Mouse (Mus musculus) adrenal gland, postnatal 4 days (tissue): Measurements from ENCODE around the gene Hs3st3b1. TPM values are rescaled to one million over a fixed set of nuclear protein-coding genes. Genes with fewer than 3 reads are reported as not detected.

Experiments used
- DNase-seq, 2 experiments: peaks; one replicate each; pipeline ENCODE4 v3.0.0; 2021 to 2022; ENCODE audit warnings: low spot score in 2 of 2, mixed read lengths in 2 of 2
- long read RNA-seq, 2 experiments: library from polyadenylated mRNA; stranded (forward); transcript quantifications; one replicate each; pipeline ENCODE4 v2.0.0; 2021
- total RNA-seq, 2 experiments: library from RNA; stranded (reverse); gene quantifications; 2 replicates each; pipeline ENCODE4 v1.2.3; 2021

Hs3st3b1 gene
- total RNA-seq, result 1 to 10 TPM; 5.0 to 9.1 TPM
- long read RNA-seq, experiment 1, full-length matches to known transcripts, result 2 of 2 reads
- long read RNA-seq, experiment 1, partial matches to known transcripts, result 0 of 2 reads
- long read RNA-seq, experiment 1, other reads (novel, unspliced or antisense), result 0 of 2 reads
- long read RNA-seq, experiment 2, full-length matches to known transcripts, result 1 of 3 reads
- long read RNA-seq, experiment 2, partial matches to known transcripts, result 0 of 3 reads
- long read RNA-seq, experiment 2, other reads (novel, unspliced or antisense), result 2 of 3 reads

GRCm38 (mm10) chr11:63922091-63922621, at the start of gene Hs3st3b1:
Gene Hs3st3b1 (minus strand): TSS chr11:63922290.
- peak; percentile 73 to 83 for DNase-seq

- no peak for DNase-seq
Observed at GRCm38 (mm10) chr11:63971462-63971861, 49.4 kb upstream of the Hs3st3b1 start.

GRCm38 (mm10) chr11:63970818-63971217, 48.7 kb upstream of the Hs3st3b1 start:
- no peak for DNase-seq

GRCm38 (mm10) chr11:63969205-63969910, 47.3 kb upstream of the Hs3st3b1 start:
- no peak for DNase-seq

GRCm38 (mm10) chr11:63968388-63969035, 46.4 kb upstream of the Hs3st3b1 start:
- no peak for DNase-seq

- DNase-seq, result no peak
Observed at GRCm38 (mm10) chr11:63967641-63968387, 45.7 kb upstream of the Hs3st3b1 start.

GRCm38 (mm10) chr11:63965437-63965836, 43.3 kb upstream of the Hs3st3b1 start:
- no peak for DNase-seq

- no peak for DNase-seq
Observed at GRCm38 (mm10) chr11:63957207-63957606, 35.1 kb upstream of the Hs3st3b1 start.

GRCm38 (mm10) chr11:63956748-63957147, 34.7 kb upstream of the Hs3st3b1 start:
- no peak for DNase-seq

- no peak for DNase-seq
Observed at GRCm38 (mm10) chr11:63953887-63954286, 31.8 kb upstream of the Hs3st3b1 start.

GRCm38 (mm10) chr11:63952743-63953191, 30.7 kb upstream of the Hs3st3b1 start:
- no peak for DNase-seq

- DNase-seq, result no peak
Observed at GRCm38 (mm10) chr11:63951831-63952631, 29.9 kb upstream of the Hs3st3b1 start.

- DNase-seq, result no peak
Observed at GRCm38 (mm10) chr11:63948371-63948770, 26.3 kb upstream of the Hs3st3b1 start.

GRCm38 (mm10) chr11:63947024-63947423, 24.9 kb upstream of the Hs3st3b1 start:
- no peak for DNase-seq

GRCm38 (mm10) chr11:63943947-63944346, 21.9 kb upstream of the Hs3st3b1 start:
- DNase-seq, result no peak

GRCm38 (mm10) chr11:63943268-63943890, 21.3 kb upstream of the Hs3st3b1 start:
- no peak for DNase-seq

GRCm38 (mm10) chr11:63942177-63942576, 20.1 kb upstream of the Hs3st3b1 start:
- no peak for DNase-seq

- no peak for DNase-seq
Observed at GRCm38 (mm10) chr11:63936641-63937040, 14.6 kb upstream of the Hs3st3b1 start.

GRCm38 (mm10) chr11:63926901-63927300, 4.8 kb upstream of the Hs3st3b1 start:
- no peak for DNase-seq

GRCm38 (mm10) chr11:63925161-63925582, 3.1 kb upstream of the Hs3st3b1 start:
- peak; percentile 57 to 68 for DNase-seq
